Mouse (Mus musculus): ENCODE results near the gene Lrrk1. TPM values are rescaled to one million over a fixed set of nuclear protein-coding genes. Genes with fewer than 3 reads are reported as not detected.

Lrrk1 gene
- polyA plus RNA-seq, 1 experiment from 2014 or later = 2.7 TPM

DNA sequence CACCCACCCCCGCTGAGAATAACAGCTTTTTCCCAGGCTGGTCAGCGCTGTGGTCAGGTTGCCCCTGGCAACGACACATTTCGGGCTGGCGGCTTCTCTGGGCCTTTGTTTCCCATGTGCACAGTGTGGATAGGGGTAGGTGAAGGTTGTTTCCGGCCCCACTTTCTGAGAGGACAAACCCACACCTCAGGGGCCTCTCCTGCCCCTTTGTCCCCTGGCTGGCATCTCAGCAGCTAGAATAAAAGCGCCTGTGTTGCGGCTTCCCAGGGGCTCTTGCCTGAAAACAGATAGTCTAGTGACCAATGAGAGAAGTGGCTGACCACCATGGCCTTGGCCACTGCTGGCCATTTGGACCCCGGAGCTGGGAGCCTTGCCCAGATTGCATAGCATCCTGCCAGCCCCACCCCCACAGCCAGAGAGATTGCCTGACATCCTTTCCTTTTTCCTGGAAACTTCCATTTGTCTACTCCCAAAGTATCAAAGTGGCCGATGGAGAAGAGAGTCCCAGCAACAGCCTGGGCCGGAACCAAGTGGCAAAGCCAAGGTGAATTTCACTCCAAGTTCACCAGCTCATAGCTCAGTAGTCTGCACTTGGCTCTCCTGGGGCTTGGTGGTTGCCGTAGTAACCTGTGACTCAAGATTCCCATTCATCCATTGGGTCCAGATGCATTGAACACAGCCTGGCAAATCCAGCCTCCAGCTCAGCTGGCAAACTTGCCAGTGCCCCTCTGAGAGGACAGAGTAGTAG lies 140.7 kb downstream of the Lrrk1 start:
- Histone ChIP-seq H3K27me3 (replicated peaks; ENCODE audit: control insufficient read depth, insufficient read depth, low read length) (no peaks in the 10 kb centered on the region), H3K4me3 (replicated peaks; ENCODE audit: low read length) (no peak overlapping the region), H3K27ac (ENCODE audit: low read length) (peak overlapping the region; percentile 51), H3K9ac (replicated peaks; ENCODE audit: low read depth, low read length) (no peak overlapping the region), H3K4me1 (replicated peaks; ENCODE audit: control insufficient read depth, insufficient read depth, low read length) (peaks cover 18% of the 10 kb centered on the region), H3K9me3 (ENCODE audit: control insufficient read depth, low read length) (no peaks in the 10 kb centered on the region), H3K4me2 (ENCODE audit: low read length) (no peak overlapping the region), H3K36me3 (ENCODE audit: control insufficient read depth, insufficient read depth) (no peaks in the 10 kb centered on the region)
- 18% methylated on average over 12 of the region's 12 CpGs for WGBS
- peak; percentile 90 for ATAC-seq

DNA sequence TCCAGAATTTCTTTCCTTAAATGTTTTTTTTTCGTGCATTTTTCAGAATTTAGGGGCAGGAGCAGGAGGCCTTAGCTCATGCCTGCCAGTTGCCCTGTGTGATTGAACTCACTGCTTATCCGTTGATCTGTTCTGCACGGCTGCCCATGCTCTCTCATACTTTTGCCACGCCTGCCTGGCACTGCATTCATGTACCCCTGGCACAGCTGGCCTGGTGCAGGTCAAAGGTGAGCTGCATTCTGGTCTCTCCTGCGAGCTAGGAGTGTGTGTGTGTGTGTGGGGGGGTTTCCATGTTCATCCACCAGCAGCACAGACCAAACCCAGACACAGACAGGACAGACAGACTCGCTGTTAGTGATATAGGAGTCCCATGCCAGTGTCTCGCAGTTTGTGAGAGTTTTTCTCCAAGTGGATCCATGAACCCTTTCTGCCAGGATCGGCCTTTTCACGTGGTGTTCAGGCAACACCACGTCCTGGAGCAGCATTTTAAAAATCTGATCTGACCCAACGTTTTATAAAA lies 141.4 kb downstream of the Lrrk1 start:
- Histone ChIP-seq H3K9ac (replicated peaks; ENCODE audit: low read depth, low read length) (no peak overlapping the region), H3K9me3 (ENCODE audit: control insufficient read depth, low read length) (no peaks in the 10 kb centered on the region), H3K36me3 (ENCODE audit: control insufficient read depth, insufficient read depth) (no peaks in the 10 kb centered on the region), H3K4me3 (replicated peaks; ENCODE audit: low read length) (no peak overlapping the region), H3K4me1 (replicated peaks; ENCODE audit: control insufficient read depth, insufficient read depth, low read length) (peaks cover 18% of the 10 kb centered on the region), H3K4me2 (ENCODE audit: low read length) (no peak overlapping the region), H3K27me3 (replicated peaks; ENCODE audit: control insufficient read depth, insufficient read depth, low read length) (no peaks in the 10 kb centered on the region), H3K27ac (ENCODE audit: low read length) (peak overlapping the region; percentile 38)
- WGBS = 36% methylated on average over 11 of the region's 11 CpGs
- ATAC-seq = no peak

GRCm38 (mm10) chr7:66245646-66246045 lies 142.5 kb downstream of the Lrrk1 start:
- Histone ChIP-seq H3K36me3 (ENCODE audit: control insufficient read depth, insufficient read depth) (no peaks in the 10 kb centered on the region), H3K9ac (replicated peaks; ENCODE audit: low read depth, low read length) (no peak overlapping the region), H3K27me3 (replicated peaks; ENCODE audit: control insufficient read depth, insufficient read depth, low read length) (no peaks in the 10 kb centered on the region), H3K4me2 (ENCODE audit: low read length) (no peak overlapping the region), H3K4me3 (replicated peaks; ENCODE audit: low read length) (no peak overlapping the region), H3K9me3 (ENCODE audit: control insufficient read depth, low read length) (no peaks in the 10 kb centered on the region), H3K4me1 (replicated peaks; ENCODE audit: control insufficient read depth, insufficient read depth, low read length) (peaks cover 18% of the 10 kb centered on the region), H3K27ac (ENCODE audit: low read length) (no peak overlapping the region)
- ATAC-seq = no peak
- 87% methylated on average over 5 of the region's 5 CpGs for WGBS

GRCm38 (mm10) chr7:66243766-66244325 lies 144.3 kb downstream of the Lrrk1 start:
- H3K4me3 ChIP-seq (replicated peaks; ENCODE audit: low read length) = no peak overlapping the region
- H3K4me2 ChIP-seq (ENCODE audit: low read length) = no peak overlapping the region
- no peak for ATAC-seq
- no peak overlapping the region for H3K9ac ChIP-seq (replicated peaks; ENCODE audit: low read depth, low read length)
- peaks cover 18% of the 10 kb centered on the region for H3K4me1 ChIP-seq (replicated peaks; ENCODE audit: control insufficient read depth, insufficient read depth, low read length)
- no peak overlapping the region for H3K27ac ChIP-seq (ENCODE audit: low read length)
- WGBS = 85% methylated on average over 7 of the region's 7 CpGs
- no peaks in the 10 kb centered on the region for H3K36me3 ChIP-seq (ENCODE audit: control insufficient read depth, insufficient read depth)
- H3K9me3 ChIP-seq (ENCODE audit: control insufficient read depth, low read length) = no peaks in the 10 kb centered on the region
- no peaks in the 10 kb centered on the region for H3K27me3 ChIP-seq (replicated peaks; ENCODE audit: control insufficient read depth, insufficient read depth, low read length)

DNA sequence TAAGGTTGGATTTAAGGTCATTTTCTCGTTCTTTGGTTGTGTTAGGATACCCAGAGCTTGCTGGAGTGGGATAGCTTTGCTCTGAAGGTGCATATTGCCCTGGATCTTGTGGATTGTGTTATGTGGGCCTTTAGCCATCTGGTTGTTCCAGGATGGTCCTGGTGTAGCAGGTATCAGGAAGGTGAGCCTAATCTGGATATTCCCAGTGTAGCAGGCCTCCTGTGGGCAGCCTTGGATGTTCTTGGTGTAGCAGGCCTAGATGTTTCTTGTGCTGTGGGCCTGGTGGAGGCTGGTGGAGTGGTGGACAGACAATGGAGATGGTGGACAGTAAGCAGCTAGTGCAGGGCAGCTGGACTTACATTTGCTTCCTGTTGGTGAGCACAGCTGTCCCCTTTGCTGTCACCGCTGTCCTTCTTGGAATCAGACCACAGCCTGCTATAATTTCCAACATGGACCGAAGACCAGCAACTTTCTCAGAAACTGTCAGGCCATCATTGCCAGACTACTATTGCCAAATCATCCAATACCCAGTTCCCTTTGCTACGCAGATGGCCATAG lies 146.2 kb downstream of the Lrrk1 start:
- no peak for ATAC-seq
- peaks cover 3% of the 10 kb centered on the region for H3K4me1 ChIP-seq (replicated peaks; ENCODE audit: control insufficient read depth, insufficient read depth, low read length)
- no peaks in the 10 kb centered on the region for H3K9me3 ChIP-seq (ENCODE audit: control insufficient read depth, low read length)
- H3K27me3 ChIP-seq (replicated peaks; ENCODE audit: control insufficient read depth, insufficient read depth, low read length) = no peaks in the 10 kb centered on the region
- 91% methylated on average over 4 of the region's 4 CpGs for WGBS
- H3K27ac ChIP-seq (ENCODE audit: low read length) = no peak overlapping the region
- H3K36me3 ChIP-seq (ENCODE audit: control insufficient read depth, insufficient read depth) = no peaks in the 10 kb centered on the region
- no peak overlapping the region for H3K4me3 ChIP-seq (replicated peaks; ENCODE audit: low read length)
- no peak overlapping the region for H3K4me2 ChIP-seq (ENCODE audit: low read length)
- no peak overlapping the region for H3K9ac ChIP-seq (replicated peaks; ENCODE audit: low read depth, low read length)

DNA sequence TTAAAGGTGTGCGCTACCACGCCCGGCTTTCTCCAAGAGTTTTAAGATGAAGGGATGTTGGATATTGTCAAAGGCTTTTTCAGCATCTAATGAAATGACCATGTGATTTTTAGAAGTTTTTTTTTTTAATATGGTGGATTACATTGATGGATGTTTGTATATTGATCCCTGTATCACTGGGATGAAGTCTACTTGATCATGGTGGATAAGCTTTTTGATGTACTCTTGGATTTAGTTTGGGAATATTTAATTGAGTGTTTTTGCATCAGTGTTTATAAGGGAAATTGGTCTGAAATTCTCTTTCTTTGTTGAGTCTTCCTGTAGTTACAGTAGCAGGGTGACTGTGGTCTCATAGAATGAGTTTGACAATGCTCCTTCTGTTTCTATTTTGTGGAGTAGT lies 150.0 kb downstream of the Lrrk1 start:
- no peak overlapping the region for H3K27ac ChIP-seq (ENCODE audit: low read length)
- WGBS = 98% methylated on average over 3 of the region's 3 CpGs
- no peak overlapping the region for H3K4me2 ChIP-seq (ENCODE audit: low read length)
- H3K27me3 ChIP-seq (replicated peaks; ENCODE audit: control insufficient read depth, insufficient read depth, low read length) = no peaks in the 10 kb centered on the region
- H3K9me3 ChIP-seq (ENCODE audit: control insufficient read depth, low read length) = no peaks in the 10 kb centered on the region
- no peak overlapping the region for H3K9ac ChIP-seq (replicated peaks; ENCODE audit: low read depth, low read length)
- no peaks in the 10 kb centered on the region for H3K4me1 ChIP-seq (replicated peaks; ENCODE audit: control insufficient read depth, insufficient read depth, low read length)
- H3K4me3 ChIP-seq (replicated peaks; ENCODE audit: low read length) = no peak overlapping the region
- ATAC-seq = no peak
- H3K36me3 ChIP-seq (ENCODE audit: control insufficient read depth, insufficient read depth) = no peaks in the 10 kb centered on the region

- Histone ChIP-seq H3K27ac (ENCODE audit: low read length) (no peak overlapping the region), H3K9me3 (ENCODE audit: control insufficient read depth, low read length) (no peaks in the 10 kb centered on the region), H3K9ac (replicated peaks; ENCODE audit: low read depth, low read length) (no peak overlapping the region), H3K4me3 (replicated peaks; ENCODE audit: low read length) (no peak overlapping the region), H3K27me3 (replicated peaks; ENCODE audit: control insufficient read depth, insufficient read depth, low read length) (no peaks in the 10 kb centered on the region), H3K36me3 (ENCODE audit: control insufficient read depth, insufficient read depth) (no peaks in the 10 kb centered on the region), H3K4me1 (replicated peaks; ENCODE audit: control insufficient read depth, insufficient read depth, low read length) (peaks cover 10% of the 10 kb centered on the region), H3K4me2 (ENCODE audit: low read length) (no peak overlapping the region)
- WGBS = 82% methylated on average over 6 of the region's 6 CpGs
- ATAC-seq = no peak
Measured at GRCm38 (mm10) chr7:66233947-66234516, 154.1 kb downstream of the Lrrk1 start.

GRCm38 (mm10) chr7:66233141-66233946 lies 154.8 kb downstream of the Lrrk1 start:
- WGBS = 93% methylated on average over 4 of the region's 4 CpGs
- Histone ChIP-seq H3K9ac (replicated peaks; ENCODE audit: low read depth, low read length) (no peak overlapping the region), H3K36me3 (ENCODE audit: control insufficient read depth, insufficient read depth) (no peaks in the 10 kb centered on the region), H3K4me3 (replicated peaks; ENCODE audit: low read length) (no peak overlapping the region), H3K4me2 (ENCODE audit: low read length) (no peak overlapping the region), H3K27ac (ENCODE audit: low read length) (no peak overlapping the region), H3K9me3 (ENCODE audit: control insufficient read depth, low read length) (no peaks in the 10 kb centered on the region), H3K4me1 (replicated peaks; ENCODE audit: control insufficient read depth, insufficient read depth, low read length) (peaks cover 10% of the 10 kb centered on the region), H3K27me3 (replicated peaks; ENCODE audit: control insufficient read depth, insufficient read depth, low read length) (no peaks in the 10 kb centered on the region)
- ATAC-seq = no peak

DNA sequence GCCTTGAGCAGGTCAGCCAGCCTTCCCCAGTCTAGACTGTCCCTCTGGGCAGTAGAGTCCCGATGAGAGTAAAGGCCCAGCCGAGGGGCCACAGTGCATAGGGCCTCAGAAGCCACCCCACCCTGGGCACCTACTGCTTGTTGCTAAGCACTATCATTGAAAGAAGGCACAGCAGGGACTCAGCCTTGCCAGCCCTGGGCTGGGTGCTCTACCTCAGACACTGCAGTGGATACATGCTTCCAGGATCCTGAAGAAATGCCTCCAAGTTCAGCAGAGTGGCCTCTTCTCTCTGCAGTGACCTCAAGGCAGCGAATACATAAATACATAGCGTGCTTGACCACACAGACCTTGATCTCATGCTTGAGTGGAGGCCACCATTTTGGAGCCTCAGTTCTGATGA lies 156.3 kb downstream of the Lrrk1 start:
- Histone ChIP-seq H3K4me2 (ENCODE audit: low read length) (no peak overlapping the region), H3K4me1 (replicated peaks; ENCODE audit: control insufficient read depth, insufficient read depth, low read length) (peaks cover 10% of the 10 kb centered on the region), H3K36me3 (ENCODE audit: control insufficient read depth, insufficient read depth) (no peaks in the 10 kb centered on the region), H3K9ac (replicated peaks; ENCODE audit: low read depth, low read length) (no peak overlapping the region), H3K27ac (ENCODE audit: low read length) (no peak overlapping the region), H3K27me3 (replicated peaks; ENCODE audit: control insufficient read depth, insufficient read depth, low read length) (no peaks in the 10 kb centered on the region), H3K9me3 (ENCODE audit: control insufficient read depth, low read length) (no peaks in the 10 kb centered on the region), H3K4me3 (replicated peaks; ENCODE audit: low read length) (no peak overlapping the region)
- WGBS = 90% methylated on average over 4 of the region's 4 CpGs
- ATAC-seq = no peak

Data from forebrain, embryonic 16.5 days (tissue).